Mouse (Mus musculus) gastrocnemius, adult 2 months (tissue): Measurements from ENCODE around the gene Hsdl1. TPM values are rescaled to one million over a fixed set of nuclear protein-coding genes. Genes with fewer than 3 reads are reported as not detected.

Experiments used
- DNase-seq: peaks from one replicate; pipeline ENCODE4 v3.0.0; 2022
- H3K27ac ChIP-seq: fragments of 200-600 bp; 2 replicates; pipeline ENCODE4 v1.8.1; 2022; ENCODE audit warnings: mild to moderate bottlenecking
- H3K4me3 ChIP-seq: fragments of 200-600 bp; 2 replicates; pipeline ENCODE4 v1.8.1; 2022; ENCODE audit warnings: mild to moderate bottlenecking, moderate library complexity
- CTCF ChIP-seq: fragments of 200-600 bp; IDR thresholded peaks from 2 replicates; pipeline ENCODE4 v1.8.1; 2022; ENCODE audit warnings: antibody characterized with exemption, mild to moderate bottlenecking, moderate library complexity
- intact Hi-C: fragments of 180-260 bp; cut with DNase I; formaldehyde crosslinking; loops from one replicate; pipeline ENCODE4 v1.15.1; 2025
- long read RNA-seq, 2 experiments: library from polyadenylated mRNA; stranded (forward); transcript quantifications; one replicate each; pipeline ENCODE4 v2.0.0; 2021
- total RNA-seq, 2 experiments: library from RNA; stranded (reverse); gene quantifications; 2 replicates each; pipeline ENCODE4 v1.2.3; 2021

Gene Hsdl1
- total RNA-seq, result 10 to 100 TPM; 15.9 to 16.6 TPM
- long read RNA-seq, experiment 1, transcript Hsdl1-201 (5 exons, 3,141 nt), result major isoform, 34 of 52 reads
- long read RNA-seq, experiment 1, partial matches to known transcripts, result 2 of 52 reads
- long read RNA-seq, experiment 1, other reads (novel, unspliced or antisense), result 16 of 52 reads
- long read RNA-seq, experiment 2, transcript Hsdl1-201 (5 exons, 3,141 nt), result major isoform, 34 of 50 reads
- long read RNA-seq, experiment 2, partial matches to known transcripts, result 4 of 50 reads
- long read RNA-seq, experiment 2, other reads (novel, unspliced or antisense), result 12 of 50 reads

GRCm38 (mm10) chr8:119574437-119575365, at the start of gene Hsdl1, which contains the start of gene Dnaaf1:
Hsdl1 (minus strand) TSS chr8:119575183.
Dnaaf1 (plus strand) TSS chr8:119575235.
- Histone ChIP-seq H3K27ac (peak within 1 kb of the TSS; percentile 90), H3K4me3 (peak within 1 kb of the TSS; percentile 94)
- intact Hi-C loops, result loop anchor here (2.0 kb wide), 1 partner anchor 30 kb away; the partner anchor contains the start of gene Taf1c
- TF ChIP-seq CTCF, result peak; percentile 33; the same call in 1 of the 2 replicates
- DNase-seq, result peak; percentile 98

GRCm38 (mm10) chr8:119623744-119624143, 48.8 kb upstream of the Hsdl1 start:
- no peak for TF ChIP-seq CTCF
- Histone ChIP-seq H3K4me3 (no peak overlapping the region), H3K27ac (peak overlapping the region; percentile 91)
- intact Hi-C loops, result no loop called here
- DNase-seq, result peak; percentile 71

GRCm38 (mm10) chr8:119623061-119623460, 48.1 kb upstream of the Hsdl1 start:
- intact Hi-C loops, result no loop called here
- Histone ChIP-seq H3K4me3 (no peak overlapping the region), H3K27ac (peak overlapping the region; percentile 91)
- peak; percentile 66 for DNase-seq
- no peak for TF ChIP-seq CTCF

- no peak for TF ChIP-seq CTCF
- DNase-seq, result no peak
- peak overlapping the region; percentile 91 for H3K27ac ChIP-seq
- intact Hi-C loops, result no loop called here
- no peak overlapping the region for H3K4me3 ChIP-seq
Observed at GRCm38 (mm10) chr8:119622555-119622954, 47.6 kb upstream of the Hsdl1 start.

- no peak for TF ChIP-seq CTCF
- no peak for DNase-seq
- intact Hi-C loops, result no loop called here
- no peak overlapping the region for H3K4me3 ChIP-seq
- H3K27ac ChIP-seq, result peak overlapping the region; percentile 91
Observed at GRCm38 (mm10) chr8:119620848-119621465, 46.0 kb upstream of the Hsdl1 start.

GRCm38 (mm10) chr8:119620116-119620840, 45.3 kb upstream of the Hsdl1 start:
- Histone ChIP-seq H3K4me3 (no peak overlapping the region), H3K27ac (peak overlapping the region; percentile 91)
- no peak for TF ChIP-seq CTCF
- intact Hi-C loops, result no loop called here
- no peak for DNase-seq

GRCm38 (mm10) chr8:119618887-119619286, 43.9 kb upstream of the Hsdl1 start:
- intact Hi-C loops, result loop anchor here (5.0 kb wide), 1 partner anchor 48 kb away; the partner anchor contains the start of gene Wfdc1
- Histone ChIP-seq H3K4me3 (peak overlapping the region; percentile 36; the same call in 1 of the 2 replicates), H3K27ac (peak overlapping the region; percentile 91)
- no peak for TF ChIP-seq CTCF
- DNase-seq, result peak; percentile 68

GRCm38 (mm10) chr8:119617586-119617985, 42.6 kb upstream of the Hsdl1 start:
- DNase-seq, result peak; percentile 73
- intact Hi-C loops, result loop anchor here (5.0 kb wide), 1 partner anchor 50 kb away; the partner anchor contains the start of gene Wfdc1
- Histone ChIP-seq H3K27ac (peak overlapping the region; percentile 91), H3K4me3 (no peak overlapping the region)
- no peak for TF ChIP-seq CTCF

GRCm38 (mm10) chr8:119616811-119617210, 41.8 kb upstream of the Hsdl1 start:
- Histone ChIP-seq H3K4me3 (no peak overlapping the region), H3K27ac (peak overlapping the region; percentile 91)
- intact Hi-C loops, result loop anchor here (5.0 kb wide), 1 partner anchor 50 kb away; the partner anchor contains the start of gene Wfdc1
- TF ChIP-seq CTCF, result no peak
- no peak for DNase-seq

- intact Hi-C loops, result loop anchor here (5.0 kb wide), 1 partner anchor 51 kb away; the partner anchor contains the start of gene Wfdc1
- Histone ChIP-seq H3K4me3 (no peak overlapping the region), H3K27ac (no peak overlapping the region)
- no peak for DNase-seq
- TF ChIP-seq CTCF, result no peak
Observed at GRCm38 (mm10) chr8:119616358-119616757, 41.4 kb upstream of the Hsdl1 start.

- DNase-seq, result no peak
- H3K27ac ChIP-seq, result no peak overlapping the region
- intact Hi-C loops, result loop anchor here (5.0 kb wide), 1 partner anchor 52 kb away; the partner anchor contains the start of gene Wfdc1
- TF ChIP-seq CTCF, result no peak
- no peak overlapping the region for H3K4me3 ChIP-seq
Observed at GRCm38 (mm10) chr8:119615096-119615495, 40.1 kb upstream of the Hsdl1 start.
